Mouse (Mus musculus) urinary bladder, postnatal 14 days (tissue): Measurements from ENCODE around the gene Plekhg4.

Source experiments
- DNase-seq: peaks from one replicate; pipeline ENCODE4 v3.0.0; 2021; ENCODE audit warnings: low spot score

The Plekhg4 gene

GRCm38 (mm10) chr8:105373032-105373431 is at the start of gene Plekhg4:
TSS of gene Plekhg4 (plus strand) at chr8:105373274.
- DNase-seq = no peak

GRCm38 (mm10) chr8:105325641-105326093 is 47.4 kb upstream of the Plekhg4 start:
- no peak for DNase-seq

GRCm38 (mm10) chr8:105326141-105326672 is 46.9 kb upstream of the Plekhg4 start, which contains the start of the genes Lrrc29 and Tmem208:
TSS of gene Lrrc29 (minus strand) at chr8:105326278.
TSS of gene Tmem208 (plus strand) at chr8:105326354.
- peak; percentile 98 for DNase-seq

- DNase-seq = no peak
Observed at GRCm38 (mm10) chr8:105326968-105327367, 46.1 kb upstream of the Plekhg4 start.

- no peak for DNase-seq
Observed at GRCm38 (mm10) chr8:105330325-105330724, 42.7 kb upstream of the Plekhg4 start.

DNA sequence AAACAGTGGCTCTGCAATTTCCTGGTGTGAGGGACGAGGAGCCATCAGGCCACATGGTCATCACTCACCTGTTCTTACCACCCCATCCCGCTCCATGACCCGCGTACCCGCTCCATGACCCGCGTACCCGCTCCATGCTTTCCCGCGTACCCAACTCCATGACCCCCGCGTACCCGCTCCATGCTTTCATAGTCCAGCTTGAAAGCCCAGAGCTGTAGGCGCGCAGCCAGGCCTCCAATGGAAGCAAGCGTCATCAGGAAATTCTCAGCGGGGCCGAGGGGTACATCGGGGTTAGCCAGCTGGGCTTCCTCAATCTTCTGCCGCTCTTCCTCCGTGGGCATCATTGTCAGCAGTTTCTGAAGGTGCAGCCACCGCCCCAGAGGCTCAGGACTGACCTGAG is 41.6 kb upstream of the Plekhg4 start:
- DNase-seq = no peak

DNA sequence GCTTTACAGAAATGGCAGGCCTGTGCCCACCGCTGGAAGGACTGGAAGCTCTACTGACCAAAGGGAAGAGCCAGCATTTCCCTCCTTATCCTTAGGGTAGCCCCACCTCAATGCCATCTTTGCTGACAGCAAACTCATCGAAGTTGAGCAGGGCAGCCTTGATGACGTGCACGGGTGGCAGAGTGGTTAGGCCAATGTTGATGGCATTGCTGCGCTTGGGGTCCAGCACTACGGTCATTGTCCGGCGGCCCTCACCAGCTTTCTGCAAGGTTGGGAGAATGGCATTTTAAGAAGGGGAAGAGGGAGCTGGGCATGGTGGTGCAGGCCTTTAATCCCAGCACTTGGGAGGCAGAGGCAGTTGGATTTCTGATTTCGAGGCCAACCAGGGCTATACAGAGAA is 41.1 kb upstream of the Plekhg4 start:
- DNase-seq = no peak

GRCm38 (mm10) chr8:105332523-105332922 is 40.6 kb upstream of the Plekhg4 start:
- DNase-seq = no peak

DNA sequence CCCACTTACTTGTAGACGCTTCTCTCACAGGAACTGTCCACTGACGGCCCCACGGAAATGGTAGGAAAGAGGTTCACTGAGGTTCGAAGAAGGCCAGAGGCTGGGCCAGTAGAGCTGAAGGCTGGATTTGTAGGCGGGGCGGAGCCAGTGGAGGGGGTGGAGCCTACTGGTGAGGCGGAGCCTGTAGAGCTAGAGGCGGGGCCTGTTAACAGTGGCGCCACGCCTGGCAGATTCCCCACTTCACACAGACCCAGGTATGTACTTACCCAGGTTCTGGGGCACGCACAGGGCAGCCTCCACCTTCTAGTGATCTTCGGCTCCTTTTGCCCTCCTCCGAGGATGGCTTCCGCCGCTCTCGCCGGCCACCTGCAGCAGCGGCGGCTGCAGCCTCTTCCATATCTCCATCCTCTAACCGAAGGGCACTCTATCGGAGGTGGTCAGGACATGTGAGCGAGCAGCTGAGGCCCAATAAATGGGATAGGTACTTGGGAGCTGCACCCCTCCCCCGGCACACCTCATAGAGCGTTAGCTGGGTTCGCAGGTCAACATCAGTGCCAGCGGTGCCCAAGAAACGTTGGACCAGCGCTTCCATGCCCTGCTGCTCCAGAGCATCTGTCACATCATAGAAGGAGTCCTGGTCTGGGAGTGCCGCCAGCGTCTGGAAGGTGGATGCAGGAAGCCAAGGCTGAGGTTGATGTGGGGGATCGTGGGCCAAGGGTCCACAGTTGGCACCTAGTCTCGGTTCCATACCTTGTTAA is 36.5 kb upstream of the Plekhg4 start:
- DNase-seq = no peak

GRCm38 (mm10) chr8:105338992-105339391 is 34.1 kb upstream of the Plekhg4 start:
- no peak for DNase-seq

DNA sequence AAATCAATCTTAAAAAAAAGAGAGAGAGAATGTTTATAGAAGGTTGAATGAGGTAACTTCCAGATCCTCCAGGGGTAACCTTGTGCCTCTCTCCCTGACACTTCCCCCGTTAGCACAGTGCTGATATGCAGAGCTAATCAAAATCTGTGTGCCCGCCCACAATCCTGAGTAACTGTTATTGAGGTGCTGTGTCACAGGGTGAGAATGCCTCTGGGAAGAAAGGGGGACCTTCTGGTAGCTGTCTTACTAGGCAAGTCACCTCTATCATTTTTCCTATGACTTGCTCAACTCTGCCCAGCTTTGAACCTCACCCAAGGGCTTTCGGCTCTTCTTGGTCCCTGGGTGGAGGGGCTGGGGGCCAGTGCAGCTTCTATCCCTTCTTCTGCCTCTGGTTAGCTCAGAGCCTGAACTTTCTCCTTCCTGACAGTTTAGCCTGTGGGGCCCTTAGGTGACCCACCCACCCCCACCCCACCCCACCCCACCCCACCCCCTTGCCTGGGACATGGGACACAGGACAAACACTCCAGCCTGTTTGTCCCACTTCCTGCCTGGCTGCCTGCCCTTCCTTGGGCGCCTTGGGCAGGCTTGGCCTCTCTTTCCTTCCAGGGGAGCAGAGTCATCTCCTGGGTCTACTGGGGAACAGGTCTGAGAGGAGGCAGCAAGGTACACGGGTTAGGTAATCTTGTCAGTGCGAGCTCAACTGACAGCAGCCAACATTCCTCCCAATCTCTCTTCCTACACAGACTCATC is 33.0 kb upstream of the Plekhg4 start:
- DNase-seq = peak; percentile 55

GRCm38 (mm10) chr8:105341399-105341798 is 31.7 kb upstream of the Plekhg4 start:
- DNase-seq = no peak

DNA sequence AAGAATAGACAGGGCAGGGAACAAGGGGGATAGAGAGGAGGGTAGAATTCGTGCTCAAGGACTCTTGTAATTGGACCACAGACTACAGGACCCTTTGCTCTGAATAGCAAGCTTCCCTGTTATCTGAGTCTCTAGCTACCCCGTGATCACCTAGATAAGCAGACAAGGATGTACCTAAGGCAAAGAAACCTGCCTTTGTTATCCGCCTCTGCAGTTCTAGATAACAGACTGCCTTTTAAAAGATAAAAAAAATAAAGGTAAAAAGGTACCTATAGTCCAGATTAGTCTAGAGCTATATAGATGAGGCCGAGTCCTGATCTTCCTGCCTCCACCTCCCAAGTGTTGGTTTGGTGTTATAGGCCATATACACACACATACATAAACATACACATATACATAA is 30.3 kb upstream of the Plekhg4 start:
- no peak for DNase-seq

DNA sequence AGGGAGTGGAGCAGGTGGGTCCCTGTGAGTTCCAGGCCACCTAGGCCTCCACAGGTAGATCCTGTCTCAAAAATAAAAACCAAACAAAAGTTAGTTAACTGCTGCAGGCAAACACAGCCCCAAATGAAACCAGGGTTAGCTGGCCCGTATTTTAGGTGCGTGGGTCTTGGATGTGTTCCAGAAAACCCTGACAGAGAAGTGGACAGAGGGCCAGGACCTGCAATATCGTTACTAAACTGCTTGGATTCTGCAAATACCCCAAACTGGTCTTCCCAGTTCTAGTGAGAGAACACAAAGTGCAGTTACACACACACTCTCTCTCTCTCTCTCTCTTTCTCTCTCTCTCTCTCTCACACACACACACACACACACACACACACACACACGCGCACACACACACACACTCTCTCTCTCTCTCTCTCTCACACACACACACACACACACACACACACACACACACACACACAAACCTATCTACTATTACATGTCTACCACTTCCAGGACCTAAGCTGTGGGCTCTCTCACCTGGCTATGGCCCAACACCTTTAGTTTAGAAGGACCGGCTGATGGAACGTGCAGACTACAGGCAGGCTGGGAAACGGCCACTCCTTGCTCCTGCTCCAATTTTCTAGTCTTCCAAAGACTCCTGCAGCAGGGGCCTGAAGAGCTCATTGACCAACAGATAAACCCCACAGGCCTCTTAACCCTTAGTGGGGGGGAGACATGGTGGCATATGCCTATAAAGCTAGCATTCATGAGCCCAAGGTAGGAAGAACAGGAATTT is 29.1 kb upstream of the Plekhg4 start:
- DNase-seq = peak; percentile 53

- DNase-seq = peak; percentile 68
Observed at GRCm38 (mm10) chr8:105345061-105345975, 27.8 kb upstream of the Plekhg4 start.

DNA sequence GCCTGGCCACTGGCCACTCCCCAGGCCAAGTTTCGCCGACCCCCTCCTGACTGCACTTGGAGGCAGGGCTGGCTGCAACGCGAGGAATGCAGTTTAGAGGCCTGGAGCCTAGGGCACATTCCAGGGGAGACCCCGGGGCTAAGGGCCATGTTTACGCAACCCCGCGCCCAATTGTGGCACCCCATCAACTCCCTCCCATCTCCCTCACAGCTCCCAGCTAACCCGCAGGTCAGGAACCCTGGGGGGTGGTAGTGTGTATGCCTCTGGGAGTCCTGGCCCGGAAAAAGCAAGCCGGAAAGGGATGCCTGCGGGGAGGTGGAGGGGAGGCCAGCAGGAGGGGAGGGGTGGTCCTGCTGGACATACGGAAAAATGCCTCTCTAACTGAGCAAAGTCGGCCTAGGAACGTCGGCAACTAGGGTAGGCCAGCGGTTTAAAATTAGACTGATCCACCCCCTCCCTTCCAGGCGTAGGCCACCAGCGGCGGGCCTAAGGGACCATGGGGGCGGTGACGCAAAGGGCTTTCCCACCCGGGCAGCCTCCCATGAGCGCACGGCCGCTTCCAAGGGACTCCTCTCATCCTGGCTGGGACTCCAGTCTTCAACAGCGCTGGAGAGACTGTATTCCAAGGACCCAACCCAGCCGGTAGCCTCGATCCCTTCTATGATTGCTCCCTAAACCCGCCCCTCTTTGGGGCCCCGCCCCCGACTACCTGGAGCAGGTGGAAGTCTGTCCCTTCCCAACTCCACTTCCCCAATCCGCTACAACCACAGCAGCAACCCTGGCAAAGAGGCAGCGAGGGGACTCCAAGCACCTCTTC is 26.3 kb upstream of the Plekhg4 start:
- DNase-seq = peak; percentile 81

DNA sequence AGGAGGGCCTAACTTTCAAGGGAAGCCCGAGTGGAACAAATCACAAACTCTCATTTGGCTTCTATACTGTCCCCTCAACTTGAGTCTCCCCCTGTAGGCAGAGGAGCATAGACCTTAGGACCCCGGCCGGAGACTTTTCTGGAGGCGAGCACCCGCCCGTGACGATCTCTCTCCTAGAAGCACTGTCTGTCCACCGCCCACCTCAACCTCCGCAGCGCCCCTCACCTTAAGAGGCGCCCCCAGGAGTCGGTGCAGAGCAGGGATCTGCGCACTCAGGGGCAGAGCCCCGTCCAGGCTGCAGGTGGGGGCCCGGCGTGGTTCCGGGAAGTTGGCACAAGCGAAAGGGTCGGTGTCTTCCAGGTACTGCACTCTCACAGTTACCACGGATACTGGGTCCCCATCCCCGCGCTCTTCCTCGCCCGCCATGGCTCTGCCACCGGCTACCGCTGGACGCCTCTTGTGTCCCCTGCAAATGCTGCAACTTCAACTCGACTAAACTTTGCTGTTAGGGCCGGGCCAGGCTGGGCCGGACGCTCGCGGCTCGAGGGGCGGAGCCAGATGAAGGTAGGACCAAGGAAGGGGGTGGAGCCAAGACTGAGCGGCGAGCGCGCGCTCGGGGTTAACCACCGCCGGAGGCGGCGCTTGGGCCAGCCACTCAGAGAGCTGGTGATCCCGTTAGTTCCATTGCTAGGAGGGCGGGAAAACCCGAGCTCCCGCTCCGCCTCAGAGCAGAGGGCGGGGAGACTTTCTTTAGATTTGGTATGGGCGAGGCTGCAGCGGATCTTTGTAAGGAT is 25.4 kb upstream of the Plekhg4 start, which contains the start of gene Fhod1:
Fhod1 (minus strand) TSS at position 526 of the 794 bp plus-strand sequence.
- peak; percentile 96 for DNase-seq

DNA sequence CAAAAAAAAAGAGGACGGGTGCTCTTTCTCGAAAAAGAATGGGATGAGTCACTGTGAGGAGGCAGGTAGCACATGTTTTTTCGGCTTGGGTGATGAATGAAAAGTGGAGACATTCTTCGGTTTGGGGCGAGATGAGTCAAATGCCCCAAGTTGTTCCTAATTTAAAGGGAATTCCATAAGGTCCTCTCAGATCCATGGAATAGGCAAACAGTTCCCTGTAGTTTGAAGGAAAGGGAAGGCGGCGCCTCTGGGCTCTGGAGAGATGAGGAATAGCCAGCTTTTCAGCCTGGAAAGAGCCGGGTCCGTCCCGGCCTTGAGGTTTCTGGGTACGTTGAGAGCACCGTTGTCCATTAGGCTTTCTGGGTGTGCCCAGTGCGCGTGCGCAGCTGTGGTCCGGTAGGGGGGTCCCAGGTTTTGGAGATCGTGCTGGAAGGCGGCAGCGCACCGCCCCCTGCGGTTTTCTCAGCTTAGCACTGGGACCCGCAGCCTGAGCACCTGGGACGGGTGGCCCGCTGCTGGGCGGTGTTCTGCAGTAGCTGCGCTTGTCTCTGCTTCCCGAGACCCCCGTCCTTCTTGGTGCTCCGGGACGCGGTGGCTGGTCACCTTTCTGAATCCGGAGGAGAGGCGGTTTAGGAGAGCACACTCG is 24.5 kb upstream of the Plekhg4 start, which contains the start of gene Slc9a5:
Slc9a5 (plus strand) TSS at position 394 of the 646 bp plus-strand sequence.
- no peak for DNase-seq
